Mouse (Mus musculus): ENCODE data around the gene Ptprd. TPM values are rescaled to one million over a fixed set of nuclear protein-coding genes. Genes with fewer than 3 reads are reported as not detected.

Ptprd gene
- total and polyA plus RNA-seq, 3 experiments, result not detected

- Histone ChIP-seq H3K79me2 (ENCODE audit: control insufficient read depth, insufficient read depth, low read length, poor library complexity) (no peaks in the 10 kb centered on the region), H3K4me1 (ENCODE audit: control insufficient read depth in 1 of 2, insufficient read depth in 2 of 2, low read length in 2 of 2) (no peaks in the 10 kb centered on the region), H3K9ac (ENCODE audit: control insufficient read depth, low read depth, low read length, poor library complexity, severe bottlenecking) (no peak overlapping the region), H3K36me3 (ENCODE audit: control insufficient read depth in 1 of 2, insufficient read depth in 2 of 2, low read length in 2 of 2) (no peaks in the 10 kb centered on the region), H3K9me3 (replicated peaks; ENCODE audit: insufficient read depth, low read length) (no peaks in the 10 kb centered on the region), H3K4me3 (ENCODE audit: control insufficient read depth in 1 of 2, insufficient read depth in 1 of 2, low read depth in 2 of 2, low read length in 2 of 2) (no peak overlapping the region), H3K27ac (ENCODE audit: control insufficient read depth, low read depth, low read length) (no peak overlapping the region), H3K27me3 (ENCODE audit: control insufficient read depth in 1 of 2, insufficient read depth in 2 of 2, low read length in 2 of 2) (no peaks in the 10 kb centered on the region)
- DNase-seq (ENCODE audit: low read depth, low spot score), result no peak
- no peak for TF ChIP-seq MYB (IDR thresholded peaks at IDR 0.05; ENCODE audit: low read depth, low read length)
- TF ChIP-seq ZC3H11A (IDR thresholded peaks at IDR 0.05; ENCODE audit: low read depth, low read length), result no peak
- TF ChIP-seq CTCF (IDR thresholded peaks at IDR 0.05 in 2 of 3, conservative IDR thresholded peaks at IDR 0.05 in 1 of 3; ENCODE audit: control insufficient read depth in 1 of 3, insufficient read depth in 1 of 3, low read depth in 2 of 3, low read length in 3 of 3, poor library complexity in 1 of 3, severe bottlenecking in 1 of 3), result no peak
- no peak for TF ChIP-seq SMC3 (IDR thresholded peaks at IDR 0.05; ENCODE audit: low read depth, low read length)
- TF ChIP-seq TBP (IDR thresholded peaks at IDR 0.05; ENCODE audit: low read depth, low read length), result no peak
- TF ChIP-seq RAD21 (IDR thresholded peaks at IDR 0.05; ENCODE audit: low read depth, low read length), result no peak
- no peak for TF ChIP-seq TAL1 (IDR thresholded peaks at IDR 0.05; ENCODE audit: low read length)
- no peak for TF ChIP-seq ZMIZ1 (IDR thresholded peaks at IDR 0.05; ENCODE audit: low read depth, low read length)
- TF ChIP-seq NELFE (IDR thresholded peaks at IDR 0.05; ENCODE audit: low read depth, low read length), result no peak
- TF ChIP-seq ETS1 (IDR thresholded peaks at IDR 0.05; ENCODE audit: low read depth, low read length), result no peak
- no peak for TF ChIP-seq MAFK (IDR thresholded peaks at IDR 0.05; ENCODE audit: borderline replicate concordance, low read depth, low read length)
- TF ChIP-seq NRF1 (IDR thresholded peaks at IDR 0.05; ENCODE audit: insufficient read depth, low read depth, low read length, poor library complexity, severe bottlenecking), result no peak
- TF ChIP-seq MEF2A (IDR thresholded peaks at IDR 0.05; ENCODE audit: extremely low read depth, insufficient replicate concordance, low read depth, low read length, poor library complexity, severe bottlenecking), result no peak
- TF ChIP-seq KAT2A (conservative IDR thresholded peaks at IDR 0.05; ENCODE audit: low read depth, low read length), result no peak
- TF ChIP-seq RCOR1 (IDR thresholded peaks at IDR 0.05; ENCODE audit: low read depth, low read length), result no peak
- no peak for TF ChIP-seq UBTF (IDR thresholded peaks at IDR 0.05; ENCODE audit: borderline replicate concordance, insufficient read depth, low read depth, low read length)
- TF ChIP-seq USF1 (IDR thresholded peaks at IDR 0.05; ENCODE audit: low read depth, low read length), result no peak
- no peak for TF ChIP-seq EP300 (IDR thresholded peaks at IDR 0.05; ENCODE audit: low read depth in 1 of 2, low read length in 2 of 2)
- TF ChIP-seq MXI1 (IDR thresholded peaks at IDR 0.05; ENCODE audit: low read depth, low read length), result no peak
- no peak for TF ChIP-seq MAZ (IDR thresholded peaks at IDR 0.05; ENCODE audit: low read depth, low read length)
Observed at GRCm38 (mm10) chr4:78234681-78235080, 22.9 kb upstream of the Ptprd start.

GRCm38 (mm10) chr4:78213949-78214348 lies 2.2 kb upstream of the Ptprd start:
- no peaks in the 10 kb centered on the region for H3K79me2 ChIP-seq (ENCODE audit: control insufficient read depth, insufficient read depth, low read length, poor library complexity)
- H3K9me3 ChIP-seq (replicated peaks; ENCODE audit: insufficient read depth, low read length), result no peaks in the 10 kb centered on the region
- no peak overlapping the region for H3K27ac ChIP-seq (ENCODE audit: control insufficient read depth, low read depth, low read length)
- no peaks in the 10 kb centered on the region for H3K27me3 ChIP-seq (ENCODE audit: control insufficient read depth in 1 of 2, insufficient read depth in 2 of 2, low read length in 2 of 2)
- no peak overlapping the region for H3K4me3 ChIP-seq (ENCODE audit: control insufficient read depth in 1 of 2, insufficient read depth in 1 of 2, low read depth in 2 of 2, low read length in 2 of 2)
- no peaks in the 10 kb centered on the region for H3K4me1 ChIP-seq (ENCODE audit: control insufficient read depth in 1 of 2, insufficient read depth in 2 of 2, low read length in 2 of 2)
- no peak for DNase-seq (ENCODE audit: low read depth, low spot score)
- no peak overlapping the region for H3K9ac ChIP-seq (ENCODE audit: control insufficient read depth, low read depth, low read length, poor library complexity, severe bottlenecking)
- TF ChIP-seq EP300 (IDR thresholded peaks at IDR 0.05; ENCODE audit: low read depth in 1 of 2, low read length in 2 of 2), result no peak
- TF ChIP-seq E2F4 (IDR thresholded peaks at IDR 0.05; ENCODE audit: borderline replicate concordance, low read depth, low read length), result no peak
- no peak for TF ChIP-seq ZKSCAN1 (IDR thresholded peaks at IDR 0.05; ENCODE audit: low read depth, low read length)
- TF ChIP-seq CHD1 (IDR thresholded peaks at IDR 0.05; ENCODE audit: low read depth, low read length), result no peak
- TF ChIP-seq ZC3H11A (IDR thresholded peaks at IDR 0.05; ENCODE audit: low read depth, low read length), result no peak
- TF ChIP-seq POLR2AphosphoS5 (IDR thresholded peaks at IDR 0.05; ENCODE audit: borderline replicate concordance, low read depth, low read length), result no peak
- no peak for TF ChIP-seq TCF12 (IDR thresholded peaks at IDR 0.05; ENCODE audit: low read depth, low read length)
- H3K36me3 ChIP-seq (ENCODE audit: control insufficient read depth in 1 of 2, insufficient read depth in 2 of 2, low read length in 2 of 2), result no peaks in the 10 kb centered on the region

All from MEL (cell line).